Mouse (Mus musculus) thymus, adult 2 months (tissue): ENCODE results near the gene Mlph.

Experiments used
- CTCF ChIP-seq: fragments of 200-500 bp; IDR thresholded peaks from 2 replicates; pipeline ENCODE4 v1.5.1; 2012; ENCODE audit warnings: mild to moderate bottlenecking, control low read depth, low read length, moderate library complexity, borderline replicate concordance; ENCODE audit not compliant: control insufficient read depth, poor library complexity, insufficient read depth; ENCODE audit errors: extremely low read depth
- POLR2A ChIP-seq: fragments of 200-500 bp; IDR thresholded peaks from 2 replicates; pipeline ENCODE4 v1.6.1; 2012; ENCODE audit warnings: mild to moderate bottlenecking, low read length, control low read depth, moderate library complexity; ENCODE audit not compliant: control insufficient read depth, poor library complexity, insufficient read depth; ENCODE audit errors: extremely low read depth

- no peak for TF ChIP-seq CTCF
- TF ChIP-seq POLR2A = no peak
Observed at GRCm38 (mm10) chr1:90901681-90902208, 13.1 kb upstream of the Mlph start.
